Mouse (Mus musculus): ENCODE results near the gene Cldn10.
"Not testable (repeated sequence)": the region's sequence is repeated elsewhere in the genome, so short reads cannot be mapped to it uniquely, and the experiment has no call there.

The Cldn10 gene

GRCm38 (mm10) chr14:118787621-118788020 lies at the start of gene Cldn10:
Gene Cldn10 (plus strand): TSS chr14:118787908.
- ATAC-seq (ENCODE audit: insufficient number of reproducible peaks, low FRiP score, low TSS enrichment): no peak

- ATAC-seq (ENCODE audit: insufficient number of reproducible peaks, low FRiP score, low TSS enrichment): no peak
Measured at GRCm38 (mm10) chr14:118741780-118742179, 45.9 kb upstream of the Cldn10 start.

DNA sequence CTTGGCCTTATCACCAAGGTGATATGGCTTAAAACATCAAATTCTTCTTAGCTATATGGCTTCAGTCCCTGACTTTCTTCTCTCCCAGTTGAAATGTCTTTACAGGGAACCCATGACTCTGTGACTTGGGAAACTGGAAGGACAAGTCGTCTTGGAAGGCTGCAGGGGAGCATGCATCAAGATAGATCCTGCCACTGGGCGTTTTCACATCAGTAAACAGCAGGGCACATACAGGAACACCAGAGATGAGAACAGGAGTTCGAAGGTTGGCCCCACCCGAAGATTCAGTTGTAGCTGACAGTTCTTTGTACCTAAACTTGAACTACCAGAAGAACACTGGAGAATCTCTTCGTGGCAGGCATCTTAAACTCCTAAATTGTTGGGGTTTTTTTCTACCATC lies 44.8 kb upstream of the Cldn10 start:
- ATAC-seq (ENCODE audit: insufficient number of reproducible peaks, low FRiP score, low TSS enrichment): no peak

- ATAC-seq (ENCODE audit: insufficient number of reproducible peaks, low FRiP score, low TSS enrichment): no peak
Measured at GRCm38 (mm10) chr14:118749068-118749467, 38.6 kb upstream of the Cldn10 start.

DNA sequence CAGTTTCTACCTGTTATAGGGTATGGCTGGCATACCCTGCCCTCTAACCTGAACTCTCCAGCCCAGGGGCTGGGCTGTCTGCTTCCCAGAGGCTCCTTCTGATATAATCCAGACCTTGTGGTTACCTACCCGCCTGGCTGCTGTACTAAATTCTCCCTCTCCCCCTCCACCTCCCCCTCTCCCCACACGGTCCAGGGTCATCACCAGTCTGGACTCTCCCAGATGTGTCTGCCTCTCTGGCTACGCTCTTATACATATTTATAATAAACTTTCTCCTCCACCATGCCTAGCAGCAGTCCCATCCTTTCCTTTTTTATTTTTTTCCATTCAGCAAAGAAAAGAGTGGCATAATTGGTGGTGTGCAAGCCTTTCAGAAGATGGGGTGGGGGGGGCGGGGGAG lies 38.0 kb upstream of the Cldn10 start:
- ATAC-seq (ENCODE audit: insufficient number of reproducible peaks, low FRiP score, low TSS enrichment): no peak

GRCm38 (mm10) chr14:118750505-118751192 lies 37.1 kb upstream of the Cldn10 start:
- no peak for ATAC-seq (ENCODE audit: insufficient number of reproducible peaks, low FRiP score, low TSS enrichment)

DNA sequence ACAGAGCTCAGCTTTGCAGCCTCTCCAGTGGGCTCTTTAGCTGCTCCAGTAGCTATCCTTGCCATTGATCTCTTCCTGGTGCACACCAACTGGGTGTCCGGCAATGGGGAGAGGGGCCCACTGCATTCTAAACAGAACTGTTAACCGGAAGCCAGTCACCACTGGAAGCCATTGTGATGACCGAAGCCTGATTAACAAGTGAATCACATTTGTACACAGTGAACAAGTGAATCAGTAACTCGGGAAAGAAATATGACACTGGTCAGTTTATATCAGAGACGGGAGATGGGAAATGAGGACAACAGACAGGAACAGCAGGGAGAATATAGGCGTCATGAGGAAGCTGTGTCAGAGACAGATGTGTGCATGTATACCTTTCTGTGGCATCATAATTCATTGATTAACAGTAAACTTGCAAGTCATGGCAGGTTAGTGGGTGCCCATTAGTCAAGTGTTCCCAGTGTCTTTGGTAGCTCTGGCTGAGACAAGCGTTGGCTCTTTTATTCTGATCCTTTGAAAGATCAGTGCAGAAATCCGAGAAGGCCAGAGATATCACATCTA lies 36.4 kb upstream of the Cldn10 start:
- no peak for ATAC-seq (ENCODE audit: insufficient number of reproducible peaks, low FRiP score, low TSS enrichment)

GRCm38 (mm10) chr14:118756015-118756414 lies 31.7 kb upstream of the Cldn10 start:
- ATAC-seq (ENCODE audit: insufficient number of reproducible peaks, low FRiP score, low TSS enrichment): no peak

DNA sequence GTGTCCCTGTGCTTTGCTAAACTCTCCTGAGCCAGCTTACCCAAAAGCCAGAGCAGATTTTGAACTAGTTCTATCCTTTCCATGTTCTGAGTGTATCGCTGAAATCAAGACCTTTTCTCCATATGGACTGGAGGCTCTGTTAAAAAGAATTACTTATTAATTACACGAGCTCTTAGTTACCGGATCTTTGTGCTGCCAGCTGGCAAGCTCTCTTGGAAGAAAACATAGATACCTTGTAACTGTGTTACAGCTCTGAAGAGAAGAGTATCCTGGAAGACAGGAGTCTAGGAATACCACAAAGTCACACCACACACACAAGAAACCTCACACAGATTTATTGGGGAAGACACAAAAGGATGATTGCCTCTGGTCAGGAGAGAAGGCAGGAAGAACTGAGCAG lies 31.1 kb upstream of the Cldn10 start:
- ATAC-seq (ENCODE audit: insufficient number of reproducible peaks, low FRiP score, low TSS enrichment): no peak

DNA sequence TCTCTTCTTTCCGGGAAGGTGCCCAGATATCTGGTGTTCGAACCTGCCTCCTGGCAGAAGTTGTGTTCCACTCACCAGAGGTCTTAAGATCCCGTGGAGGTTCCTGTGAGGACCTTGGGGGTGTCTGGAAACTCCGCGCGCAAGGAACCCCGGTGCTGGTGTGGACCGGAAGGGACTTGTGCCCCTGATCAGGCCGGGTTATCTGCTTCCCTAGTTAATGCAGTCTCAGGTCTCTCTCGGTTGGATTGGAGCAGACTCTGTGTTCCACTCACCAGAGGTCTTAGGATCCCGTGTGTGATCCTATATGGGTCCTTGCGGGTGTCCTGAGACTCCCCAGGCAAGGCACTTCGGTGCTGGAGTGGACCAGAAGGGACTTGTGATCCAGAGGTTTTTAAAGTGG lies 24.3 kb upstream of the Cldn10 start:
- ATAC-seq (ENCODE audit: insufficient number of reproducible peaks, low FRiP score, low TSS enrichment): not testable (repeated sequence)

GRCm38 (mm10) chr14:118763917-118764495 lies 23.7 kb upstream of the Cldn10 start:
- ATAC-seq (ENCODE audit: insufficient number of reproducible peaks, low FRiP score, low TSS enrichment): no peak

- ATAC-seq (ENCODE audit: insufficient number of reproducible peaks, low FRiP score, low TSS enrichment): no peak
Measured at GRCm38 (mm10) chr14:118765306-118765705, 22.4 kb upstream of the Cldn10 start.

DNA sequence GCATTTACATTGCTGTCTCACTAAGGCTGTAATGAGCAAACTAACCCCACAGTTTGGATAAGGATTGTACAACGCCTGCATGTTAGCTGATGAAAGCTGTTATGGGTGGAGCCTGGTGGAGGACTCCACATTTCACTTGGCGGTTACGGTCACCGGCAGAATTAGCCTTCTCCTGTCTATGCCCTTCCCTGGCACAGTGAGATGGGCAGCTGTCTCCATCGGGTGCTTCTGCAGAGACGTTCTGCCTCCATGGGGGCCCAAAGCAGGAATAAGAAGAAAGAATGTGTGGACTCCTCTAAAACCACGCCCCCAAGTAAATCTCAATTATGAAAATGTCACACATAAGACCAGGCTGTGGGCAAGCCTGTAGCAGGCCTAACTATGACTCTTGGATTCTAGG lies 21.8 kb upstream of the Cldn10 start:
- ATAC-seq (ENCODE audit: insufficient number of reproducible peaks, low FRiP score, low TSS enrichment): no peak

DNA sequence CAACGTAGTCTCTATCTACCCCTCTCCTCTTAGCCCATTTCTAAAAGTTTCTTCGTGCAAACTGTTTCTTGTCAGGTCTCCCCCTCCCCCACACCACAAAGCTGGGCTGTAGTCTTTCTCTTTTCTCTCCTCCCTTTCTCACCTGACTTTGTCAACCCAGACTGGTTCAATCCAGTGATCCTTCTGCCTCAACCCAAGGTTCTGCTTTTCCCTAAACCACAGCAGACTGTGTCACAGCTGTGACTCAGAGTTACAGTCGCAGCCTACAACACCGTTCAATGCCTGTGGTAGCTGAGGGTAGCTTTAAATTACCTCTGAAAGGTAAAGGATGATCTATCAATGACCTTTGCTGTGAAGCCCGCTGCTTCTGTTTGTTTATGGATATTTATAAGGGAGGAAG lies 21.3 kb upstream of the Cldn10 start:
- no peak for ATAC-seq (ENCODE audit: insufficient number of reproducible peaks, low FRiP score, low TSS enrichment)

DNA sequence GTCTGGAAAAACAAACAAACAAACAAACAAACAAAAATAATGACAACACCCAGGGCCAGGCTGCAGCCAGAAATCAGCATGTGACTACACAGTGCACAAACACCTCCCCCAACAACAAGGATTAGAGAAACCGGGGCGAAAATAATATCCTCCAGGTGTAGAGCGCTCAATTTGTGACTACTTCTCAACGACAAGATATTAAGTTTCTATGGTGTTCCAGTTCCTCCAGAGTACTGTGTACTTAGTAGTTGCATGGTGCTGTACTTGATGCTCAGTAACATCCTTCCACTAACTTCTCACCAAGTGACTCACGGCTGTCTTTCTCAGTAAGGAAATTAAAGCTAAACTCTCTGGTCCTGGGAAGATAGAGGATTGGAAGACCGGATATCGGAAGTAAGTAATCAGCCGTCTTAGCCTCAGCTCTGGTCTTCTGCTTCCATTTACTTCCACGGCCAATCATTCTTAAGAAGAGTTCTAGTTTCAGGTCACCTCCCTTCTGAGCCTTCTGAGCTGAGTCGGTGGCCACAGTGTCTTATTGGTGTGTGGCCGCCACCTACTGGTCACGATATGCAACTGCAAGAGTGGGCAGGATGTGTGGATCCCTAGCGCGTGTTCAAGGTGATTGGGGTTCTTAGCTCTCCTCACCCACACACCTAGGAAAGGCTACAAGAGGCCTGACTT lies 19.9 kb upstream of the Cldn10 start:
- peak; percentile 89 for ATAC-seq (ENCODE audit: insufficient number of reproducible peaks, low FRiP score, low TSS enrichment)

GRCm38 (mm10) chr14:118768354-118768713 lies 19.4 kb upstream of the Cldn10 start:
- no peak for ATAC-seq (ENCODE audit: insufficient number of reproducible peaks, low FRiP score, low TSS enrichment)

DNA sequence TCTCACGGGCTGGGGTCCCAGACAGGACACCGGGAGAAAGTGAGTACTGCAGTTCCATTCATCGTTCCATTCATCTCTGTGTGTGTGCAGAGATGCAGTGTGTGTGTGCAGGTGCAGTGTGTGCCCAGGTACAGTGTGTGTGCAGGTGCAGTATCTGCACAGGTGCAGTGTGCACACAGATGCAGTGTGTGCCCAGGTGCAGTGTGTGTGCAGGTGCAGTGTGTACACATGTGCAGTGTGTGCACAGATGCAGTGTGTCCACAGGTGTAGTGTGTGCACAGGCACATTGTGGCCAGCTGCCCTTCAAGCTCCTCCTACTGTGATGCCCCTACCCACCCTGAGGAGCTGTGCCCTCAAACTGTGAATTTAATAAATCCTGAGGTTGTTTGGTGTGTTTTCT lies 14.0 kb upstream of the Cldn10 start:
- no peak for ATAC-seq (ENCODE audit: insufficient number of reproducible peaks, low FRiP score, low TSS enrichment)

DNA sequence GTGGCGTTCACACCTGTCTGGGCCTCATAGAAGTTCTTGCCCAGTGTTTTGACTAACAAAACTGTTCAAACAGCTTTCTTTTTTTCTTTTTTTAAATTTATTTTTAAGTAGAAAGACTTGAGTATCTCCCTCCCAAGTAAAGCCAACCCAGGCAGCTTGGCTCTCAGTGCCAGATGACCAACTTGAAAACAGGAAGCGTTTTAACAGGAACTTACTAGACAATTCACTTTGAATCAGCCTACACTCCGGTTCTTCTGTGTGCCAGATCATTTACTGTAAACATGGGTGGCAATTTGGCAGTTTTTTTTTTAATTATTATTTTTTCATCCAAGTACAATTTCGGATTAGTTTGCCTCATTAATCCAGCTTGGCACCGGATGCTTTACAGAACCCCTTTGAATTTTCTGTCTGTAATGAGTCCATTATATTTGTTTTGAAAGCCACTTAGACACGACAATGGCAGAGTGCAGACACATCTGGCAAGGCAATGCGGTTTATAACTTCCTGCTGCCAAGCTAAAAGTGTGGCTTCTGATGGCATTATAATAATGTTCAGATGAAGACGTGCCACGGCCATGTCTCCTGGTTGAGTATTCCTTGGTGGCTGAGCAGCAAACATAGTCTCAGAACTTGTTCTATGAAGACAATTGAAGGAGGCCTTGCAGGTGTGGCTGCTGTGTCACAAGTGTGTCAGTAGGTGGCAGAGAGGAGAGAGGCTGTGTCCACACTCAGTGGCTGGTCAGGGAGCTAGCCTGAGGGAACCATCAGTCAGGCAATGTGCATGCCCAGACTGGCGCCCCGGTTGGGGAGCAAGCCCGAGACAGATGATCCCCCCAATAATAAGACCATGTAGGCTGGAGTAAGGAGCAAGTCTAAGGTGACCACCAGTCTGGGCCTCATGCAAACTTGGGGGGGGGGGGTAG lies 12.9 kb upstream of the Cldn10 start:
- no peak for ATAC-seq (ENCODE audit: insufficient number of reproducible peaks, low FRiP score, low TSS enrichment)

DNA sequence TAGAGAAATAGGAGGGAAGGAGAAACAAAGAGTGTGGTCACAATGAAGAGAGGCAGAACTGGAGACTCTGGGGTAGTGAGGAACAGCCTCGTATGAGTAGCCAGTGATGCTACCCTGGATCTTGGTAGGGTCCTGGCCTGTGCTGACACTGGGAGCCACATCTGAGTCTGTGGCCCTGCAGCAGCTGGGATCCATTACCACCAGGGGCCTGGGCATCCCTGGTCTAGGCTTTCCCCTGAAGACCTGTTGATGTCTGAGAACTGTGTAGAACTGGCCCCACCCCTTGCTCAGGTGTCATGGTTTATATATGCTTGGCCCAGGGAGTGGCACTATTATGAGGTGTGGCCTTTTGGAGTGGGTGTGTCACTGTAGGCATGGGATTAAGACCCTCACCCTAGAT lies 12.2 kb upstream of the Cldn10 start:
- ATAC-seq (ENCODE audit: insufficient number of reproducible peaks, low FRiP score, low TSS enrichment): no peak

DNA sequence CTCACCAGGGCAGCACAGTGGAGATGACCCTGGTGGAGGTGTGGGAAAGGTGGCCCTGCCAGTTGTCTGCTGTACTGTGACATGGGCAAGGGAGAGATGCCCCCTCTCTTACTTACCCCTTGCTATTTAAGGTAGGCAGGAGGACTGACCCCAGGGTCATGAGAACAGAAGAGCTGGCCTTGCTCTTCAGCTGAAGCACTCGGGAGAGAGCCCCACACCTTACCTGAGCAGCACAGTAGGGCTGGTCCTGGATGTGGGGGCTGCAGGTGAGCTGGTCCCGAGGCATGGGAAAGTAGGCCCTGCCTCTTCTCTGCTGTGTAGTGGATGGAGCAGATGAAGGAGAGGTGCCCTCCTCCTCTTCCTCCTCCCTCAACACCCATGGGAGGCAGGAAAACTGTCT lies 11.3 kb upstream of the Cldn10 start:
- ATAC-seq (ENCODE audit: insufficient number of reproducible peaks, low FRiP score, low TSS enrichment): no peak

- no peak for ATAC-seq (ENCODE audit: insufficient number of reproducible peaks, low FRiP score, low TSS enrichment)
Measured at GRCm38 (mm10) chr14:118777478-118777877, 10.2 kb upstream of the Cldn10 start.
